Mouse (Mus musculus) testis, adult 2 months (tissue): ENCODE measurements around the gene Fntb.

Experiments used
- CTCF ChIP-seq: fragments of 200-500 bp; IDR thresholded peaks from 2 replicates; pipeline ENCODE4 v1.5.1; 2012; ENCODE audit warnings: low read depth, mild to moderate bottlenecking, inconsistent platforms, low read length, moderate library complexity; ENCODE audit not compliant: control insufficient read depth, insufficient read depth, insufficient replicate concordance
- POLR2A ChIP-seq: fragments of 200-500 bp; IDR thresholded peaks from 2 replicates; pipeline ENCODE4 v1.6.1; 2012; ENCODE audit warnings: low read depth, mild to moderate bottlenecking, inconsistent platforms, low read length, moderate library complexity; ENCODE audit not compliant: control insufficient read depth

DNA sequence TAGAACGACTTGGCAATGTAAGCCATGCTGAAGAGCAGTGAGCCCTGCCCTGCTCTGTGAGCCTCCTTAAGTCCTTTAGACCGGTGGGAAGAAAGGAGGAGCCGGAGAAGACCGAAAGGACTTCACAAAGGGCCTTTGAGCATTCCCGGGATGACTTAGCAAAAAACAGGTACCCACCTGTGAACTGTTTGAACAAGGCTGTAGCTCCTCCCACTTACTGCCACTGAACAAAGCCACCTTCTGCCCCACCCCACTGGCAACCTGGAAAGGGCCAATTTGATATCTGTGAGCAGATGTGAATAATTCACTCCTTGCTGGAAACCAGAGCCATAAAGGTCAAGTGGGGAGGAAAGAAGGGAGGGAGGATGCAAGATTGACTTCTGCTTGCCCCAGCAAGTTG lies 30.0 kb downstream of the Fntb start, which contains the start of gene Gpx2:
- no peak for TF ChIP-seq POLR2A
- no peak for TF ChIP-seq CTCF
